Mouse (Mus musculus): ENCODE data around the gene Gm20388. TPM values are rescaled to one million over a fixed set of nuclear protein-coding genes. Genes with fewer than 3 reads are reported as not detected.

Gene Gm20388
- polyA plus RNA-seq, 1 experiment from 2014 or later, result not detected

DNA sequence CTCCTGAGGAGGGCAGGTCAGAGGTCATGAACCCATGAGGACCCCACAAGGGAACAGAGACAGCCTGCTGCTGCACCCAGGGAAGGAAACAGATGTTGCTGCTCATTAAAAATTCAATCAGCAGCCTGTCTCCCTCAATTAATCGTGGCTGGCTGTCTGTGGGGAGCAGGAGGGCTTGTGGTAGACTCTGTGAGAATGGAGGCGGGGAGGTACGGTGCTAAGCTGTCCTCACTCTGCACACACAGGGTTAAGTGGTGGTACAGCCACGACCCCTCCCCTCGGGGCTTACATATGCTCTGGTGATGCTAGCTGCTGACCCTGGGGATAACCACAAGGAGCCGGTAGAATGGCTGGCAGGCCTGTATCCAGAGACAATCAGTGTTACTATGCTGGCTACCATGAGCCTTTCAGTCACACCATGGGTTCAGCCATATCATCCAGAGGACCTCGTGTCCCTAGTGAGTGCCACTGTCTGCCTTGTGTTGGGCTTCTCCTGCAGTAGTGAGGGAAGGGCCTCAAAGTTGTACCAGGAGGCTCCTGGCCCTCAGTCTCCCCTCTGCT is 654.6 kb downstream of the Gm20388 start:
- Histone ChIP-seq H3K27ac (peak overlapping the region; percentile 51), H3K9me3 (no peaks in the 10 kb centered on the region), H3K4me2 (no peak overlapping the region), H3K9ac (0 out of 2 replicates have a peak overlapping the region, but pooled peaks have one; percentile 8), H3K4me1 (peaks cover 67% of the 10 kb centered on the region), H3K27me3 (no peaks in the 10 kb centered on the region), H3K36me3 (peaks cover 50% of the 10 kb centered on the region), H3K4me3 (no peak overlapping the region)
- 10% methylated on average over 7 of the region's 7 CpGs for WGBS
- no peak for ATAC-seq (ENCODE audit: insufficient number of reproducible peaks, insufficient read depth, low FRiP score, low TSS enrichment, low read depth)

DNA sequence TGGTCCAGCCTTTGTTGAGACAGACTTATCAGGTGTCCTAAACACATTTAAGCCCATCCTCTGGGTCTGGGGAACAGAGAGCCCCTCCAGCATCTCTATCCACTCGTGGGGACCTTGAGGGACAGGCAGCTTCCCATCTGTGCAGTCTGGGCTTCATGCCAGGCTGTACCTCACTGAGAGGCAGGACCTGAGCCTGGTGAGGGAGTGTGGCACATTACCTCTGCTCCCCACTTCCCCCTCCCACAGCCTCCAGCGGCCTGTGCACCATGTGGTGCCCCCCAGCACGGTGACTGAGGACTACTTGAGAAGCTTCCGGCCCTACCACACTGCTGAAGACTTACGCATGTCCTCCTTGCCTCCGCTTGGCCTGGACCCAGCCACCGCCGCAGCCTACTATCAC is 656.0 kb downstream of the Gm20388 start:
- H3K4me2 ChIP-seq, result no peak overlapping the region
- no peaks in the 10 kb centered on the region for H3K27me3 ChIP-seq
- H3K36me3 ChIP-seq, result peaks cover 63% of the 10 kb centered on the region
- no peak overlapping the region for H3K4me3 ChIP-seq
- WGBS, result 70% methylated on average over 8 of the region's 8 CpGs
- H3K4me1 ChIP-seq, result peaks cover 53% of the 10 kb centered on the region
- ATAC-seq (ENCODE audit: insufficient number of reproducible peaks, insufficient read depth, low FRiP score, low TSS enrichment, low read depth), result no peak
- H3K9me3 ChIP-seq, result no peaks in the 10 kb centered on the region
- H3K9ac ChIP-seq, result no peak overlapping the region
- no peak overlapping the region for H3K27ac ChIP-seq

GRCm38 (mm10) chr8:120567731-120568130 is 657.1 kb downstream of the Gm20388 start:
- 95% methylated on average over 17 of the region's 17 CpGs for whole genome bisulfite sequencing
- Histone ChIP-seq H3K4me1 (peaks cover 42% of the 10 kb centered on the region), H3K27ac (no peak overlapping the region), H3K4me3 (no peak overlapping the region), H3K9me3 (no peaks in the 10 kb centered on the region), H3K36me3 (peaks cover 70% of the 10 kb centered on the region), H3K4me2 (no peak overlapping the region), H3K27me3 (no peaks in the 10 kb centered on the region), H3K9ac (no peak overlapping the region)
- ATAC-seq (ENCODE audit: insufficient number of reproducible peaks, insufficient read depth, low FRiP score, low TSS enrichment, low read depth), result no peak

- Histone ChIP-seq H3K9me3 (no peaks in the 10 kb centered on the region), H3K4me3 (no peak overlapping the region), H3K36me3 (peaks cover 75% of the 10 kb centered on the region), H3K27ac (no peak overlapping the region), H3K27me3 (no peaks in the 10 kb centered on the region), H3K4me2 (no peak overlapping the region), H3K4me1 (peaks cover 37% of the 10 kb centered on the region), H3K9ac (no peak overlapping the region)
- ATAC-seq (ENCODE audit: insufficient number of reproducible peaks, insufficient read depth, low FRiP score, low TSS enrichment, low read depth), result no peak
- WGBS, result 95% methylated on average over 37 of the region's 37 CpGs
These were observed 657.6 kb downstream of the Gm20388 start for GRCm38 (mm10) chr8:120568164-120568798.

- H3K27ac ChIP-seq, result no peak overlapping the region
These were observed 658.5 kb downstream of the Gm20388 start for GRCm38 (mm10) chr8:120569123-120569522.

DNA sequence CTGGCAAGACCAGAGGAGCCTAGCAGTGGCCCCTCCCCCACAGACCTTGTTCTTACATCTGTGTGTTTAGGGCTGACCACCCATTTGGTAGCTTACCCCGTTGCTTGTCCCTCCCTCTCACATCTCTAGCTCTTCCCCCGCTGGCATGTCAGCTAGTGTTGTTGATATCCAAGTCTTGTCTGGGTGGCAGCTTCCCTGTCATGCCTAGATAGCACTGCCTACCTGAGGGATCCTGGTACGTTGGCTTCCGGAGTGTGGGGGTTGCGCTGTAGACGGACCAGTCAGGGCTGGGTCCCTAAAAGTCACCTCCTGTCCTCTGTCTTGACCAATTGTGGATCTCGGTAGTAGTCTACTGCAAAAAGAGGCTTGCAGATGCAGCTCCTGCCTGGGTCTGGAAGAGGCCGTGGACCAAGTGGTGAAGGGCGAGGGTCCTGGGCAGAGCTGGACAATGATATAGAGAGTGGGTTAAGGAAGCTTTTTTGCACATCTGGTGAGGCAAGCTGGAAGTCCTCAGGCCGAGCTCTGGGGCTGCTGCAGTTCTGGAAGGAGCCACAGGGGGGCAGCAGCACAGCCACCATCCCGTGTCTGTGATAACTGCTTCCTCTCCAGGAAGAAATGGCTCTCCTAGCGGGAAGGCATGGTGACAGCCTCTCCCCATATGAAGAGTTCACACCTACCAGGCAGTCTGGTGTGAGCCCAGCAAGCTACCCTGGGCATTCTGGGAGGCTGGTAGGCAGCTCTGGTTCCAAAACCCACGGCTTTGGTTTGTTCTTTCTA is 659.5 kb downstream of the Gm20388 start:
- no peak overlapping the region for H3K4me2 ChIP-seq
- H3K27me3 ChIP-seq, result no peaks in the 10 kb centered on the region
- peaks cover 91% of the 10 kb centered on the region for H3K36me3 ChIP-seq
- no peak overlapping the region for H3K27ac ChIP-seq
- H3K9me3 ChIP-seq, result no peaks in the 10 kb centered on the region
- no peak overlapping the region for H3K4me3 ChIP-seq
- no peak overlapping the region for H3K9ac ChIP-seq
- 55% methylated on average over 13 of the region's 13 CpGs for WGBS
- no peak for ATAC-seq (ENCODE audit: insufficient number of reproducible peaks, insufficient read depth, low FRiP score, low TSS enrichment, low read depth)
- H3K4me1 ChIP-seq, result peaks cover 29% of the 10 kb centered on the region

More at GRCm38 (mm10) chr8:120569123-120569522, 658.5 kb downstream of the Gm20388 start:
- H3K4me3 ChIP-seq, result no peak overlapping the region
- H3K4me2 ChIP-seq, result no peak overlapping the region
- peaks cover 84% of the 10 kb centered on the region for H3K36me3 ChIP-seq
- peaks cover 32% of the 10 kb centered on the region for H3K4me1 ChIP-seq
- no peaks in the 10 kb centered on the region for H3K27me3 ChIP-seq
- no peak overlapping the region for H3K9ac ChIP-seq
- H3K9me3 ChIP-seq, result no peaks in the 10 kb centered on the region
- ATAC-seq (ENCODE audit: insufficient number of reproducible peaks, insufficient read depth, low FRiP score, low TSS enrichment, low read depth), result no peak
- WGBS, result 96% methylated on average over 17 of the region's 17 CpGs

- H3K9ac ChIP-seq, result no peak overlapping the region
- H3K4me1 ChIP-seq, result peaks cover 29% of the 10 kb centered on the region
- no peak overlapping the region for H3K4me3 ChIP-seq
- no peaks in the 10 kb centered on the region for H3K27me3 ChIP-seq
- ATAC-seq (ENCODE audit: insufficient number of reproducible peaks, insufficient read depth, low FRiP score, low TSS enrichment, low read depth), result no peak
- H3K36me3 ChIP-seq, result peaks cover 96% of the 10 kb centered on the region
- H3K9me3 ChIP-seq, result no peaks in the 10 kb centered on the region
- WGBS, result 81% methylated on average over 8 of the region's 8 CpGs
- no peak overlapping the region for H3K4me2 ChIP-seq
- no peak overlapping the region for H3K27ac ChIP-seq
These were observed 660.9 kb downstream of the Gm20388 start for GRCm38 (mm10) chr8:120571561-120571960.

DNA sequence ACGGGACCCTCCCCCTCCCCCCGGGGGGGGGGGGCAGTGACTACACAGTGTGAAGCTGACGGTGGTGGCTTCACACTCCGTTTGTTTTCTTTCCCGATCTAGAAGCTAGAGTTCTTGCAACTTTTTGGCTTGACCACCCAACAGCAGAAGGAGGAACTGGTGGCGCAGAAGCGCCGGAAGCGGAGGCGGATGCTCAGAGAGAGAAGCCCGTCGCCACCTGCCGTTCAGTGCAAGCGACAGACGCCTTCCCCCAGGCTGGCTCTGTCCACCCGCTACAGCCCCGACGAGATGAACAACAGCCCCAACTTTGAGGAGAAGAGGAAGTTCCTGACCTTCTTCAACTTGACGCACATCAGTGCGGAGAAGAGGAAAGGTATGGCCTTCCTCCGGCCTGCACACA is 661.9 kb downstream of the Gm20388 start:
- peaks cover 96% of the 10 kb centered on the region for H3K36me3 ChIP-seq
- H3K9ac ChIP-seq, result no peak overlapping the region
- no peaks in the 10 kb centered on the region for H3K27me3 ChIP-seq
- no peak overlapping the region for H3K27ac ChIP-seq
- H3K4me2 ChIP-seq, result no peak overlapping the region
- 84% methylated on average over 21 of the region's 21 CpGs for WGBS
- no peaks in the 10 kb centered on the region for H3K9me3 ChIP-seq
- ATAC-seq (ENCODE audit: insufficient number of reproducible peaks, insufficient read depth, low FRiP score, low TSS enrichment, low read depth), result no peak
- H3K4me3 ChIP-seq, result no peak overlapping the region
- H3K4me1 ChIP-seq, result peaks cover 25% of the 10 kb centered on the region

DNA sequence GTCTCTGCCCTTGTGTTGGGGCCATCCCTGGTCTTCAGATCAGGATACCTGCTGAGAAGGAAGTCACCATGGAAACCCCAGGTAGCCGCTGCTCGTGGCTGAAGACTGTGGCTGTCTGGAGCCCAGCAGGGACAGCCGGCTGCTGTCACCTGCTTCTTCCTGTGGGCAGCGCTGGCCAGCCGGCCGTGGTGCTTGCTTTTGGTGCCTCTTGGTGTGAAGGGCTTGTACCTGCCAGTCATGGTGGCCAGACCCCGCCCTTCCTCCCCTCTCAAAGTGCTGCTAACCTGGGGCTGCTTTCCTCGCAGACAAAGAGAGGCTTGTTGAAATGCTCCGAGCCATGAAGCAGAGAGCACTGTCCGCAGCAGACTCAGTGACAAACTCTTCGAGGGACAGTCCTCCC is 663.2 kb downstream of the Gm20388 start:
- Histone ChIP-seq H3K9ac (0 out of 2 replicates have a peak overlapping the region, but pooled peaks have one; percentile 6), H3K4me1 (peaks cover 25% of the 10 kb centered on the region), H3K27ac (no peak overlapping the region), H3K9me3 (no peaks in the 10 kb centered on the region), H3K4me3 (no peak overlapping the region), H3K4me2 (no peak overlapping the region), H3K27me3 (no peaks in the 10 kb centered on the region), H3K36me3 (peaks cover 96% of the 10 kb centered on the region)
- 60% methylated on average over 11 of the region's 11 CpGs for WGBS
- no peak for ATAC-seq (ENCODE audit: insufficient number of reproducible peaks, insufficient read depth, low FRiP score, low TSS enrichment, low read depth)

DNA sequence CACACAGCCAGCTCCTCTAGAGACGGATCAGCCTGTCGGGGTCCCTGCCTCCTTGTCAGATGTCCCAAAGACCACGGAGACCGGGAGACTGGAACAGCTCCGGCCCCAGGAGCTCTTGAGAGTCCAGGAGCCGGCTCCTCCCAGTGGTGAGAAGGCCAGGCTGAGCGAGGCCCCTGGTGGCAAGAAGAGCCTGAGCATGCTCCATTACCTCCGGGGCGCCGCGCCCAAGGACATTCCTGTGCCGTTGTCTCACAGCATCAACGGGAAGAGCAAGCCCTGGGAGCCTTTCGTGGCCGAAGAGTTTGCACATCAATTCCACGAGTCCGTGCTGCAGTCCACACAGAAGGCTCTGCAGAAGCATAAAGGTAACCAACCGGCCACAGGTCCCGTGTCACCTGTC is 664.3 kb downstream of the Gm20388 start:
- Histone ChIP-seq H3K9me3 (no peaks in the 10 kb centered on the region), H3K27me3 (no peaks in the 10 kb centered on the region), H3K4me1 (peaks cover 25% of the 10 kb centered on the region), H3K9ac (no peak overlapping the region), H3K4me3 (no peak overlapping the region), H3K4me2 (no peak overlapping the region), H3K36me3 (peaks cover 94% of the 10 kb centered on the region), H3K27ac (no peak overlapping the region)
- 72% methylated on average over 19 of the region's 19 CpGs for WGBS
- no peak for ATAC-seq (ENCODE audit: insufficient number of reproducible peaks, insufficient read depth, low FRiP score, low TSS enrichment, low read depth)

- Histone ChIP-seq H3K4me2 (no peak overlapping the region), H3K9me3 (no peaks in the 10 kb centered on the region), H3K9ac (peak overlapping the region; percentile 32; the same call in 1 of the 2 replicates), H3K4me3 (no peak overlapping the region), H3K36me3 (peaks cover 98% of the 10 kb centered on the region), H3K4me1 (peaks cover 25% of the 10 kb centered on the region), H3K27ac (no peak overlapping the region), H3K27me3 (no peaks in the 10 kb centered on the region)
- no peak for ATAC-seq (ENCODE audit: insufficient number of reproducible peaks, insufficient read depth, low FRiP score, low TSS enrichment, low read depth)
- 46% methylated on average over 9 of the region's 9 CpGs for WGBS
These were observed 665.2 kb downstream of the Gm20388 start for GRCm38 (mm10) chr8:120575801-120576200.

DNA sequence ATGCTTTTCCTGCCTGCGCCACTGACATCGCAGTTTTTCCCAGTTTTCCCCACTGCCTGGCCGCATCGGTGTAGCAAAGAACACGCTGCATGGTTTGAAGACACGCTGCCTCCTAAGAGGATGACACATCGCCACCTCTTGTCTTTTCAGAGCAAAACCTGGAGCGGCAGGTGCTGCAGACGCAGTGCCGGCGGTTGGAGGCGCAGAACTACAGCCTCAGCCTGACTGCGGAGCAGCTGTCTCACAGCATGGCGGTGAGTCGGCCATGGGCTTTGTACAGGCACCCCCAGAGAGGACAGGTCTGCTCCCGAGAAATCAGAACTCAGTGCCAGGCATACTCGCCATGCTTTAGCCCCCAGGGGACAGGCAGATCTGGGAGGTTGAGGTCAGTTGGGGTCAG is 667.2 kb downstream of the Gm20388 start:
- Histone ChIP-seq H3K27ac (no peak overlapping the region), H3K9me3 (no peaks in the 10 kb centered on the region), H3K9ac (no peak overlapping the region), H3K4me3 (no peak overlapping the region), H3K4me2 (no peak overlapping the region), H3K36me3 (peaks cover 97% of the 10 kb centered on the region), H3K27me3 (no peaks in the 10 kb centered on the region), H3K4me1 (peaks cover 25% of the 10 kb centered on the region)
- WGBS, result 84% methylated on average over 17 of the region's 17 CpGs
- no peak for ATAC-seq (ENCODE audit: insufficient number of reproducible peaks, insufficient read depth, low FRiP score, low TSS enrichment, low read depth)
